Mouse (Mus musculus) regulatory T cell (primary cell): Measurements from ENCODE around the gene Grin1.

ENCODE experiments used
- in situ Hi-C: fragments of 300-600 bp; cut with MboI, MseI; formaldehyde crosslinking; loops from one replicate; pipeline ENCODE4 v1.15.1; 2025; ENCODE audit warnings: high pct_unique_total_duplicates

The Grin1 gene

DNA sequence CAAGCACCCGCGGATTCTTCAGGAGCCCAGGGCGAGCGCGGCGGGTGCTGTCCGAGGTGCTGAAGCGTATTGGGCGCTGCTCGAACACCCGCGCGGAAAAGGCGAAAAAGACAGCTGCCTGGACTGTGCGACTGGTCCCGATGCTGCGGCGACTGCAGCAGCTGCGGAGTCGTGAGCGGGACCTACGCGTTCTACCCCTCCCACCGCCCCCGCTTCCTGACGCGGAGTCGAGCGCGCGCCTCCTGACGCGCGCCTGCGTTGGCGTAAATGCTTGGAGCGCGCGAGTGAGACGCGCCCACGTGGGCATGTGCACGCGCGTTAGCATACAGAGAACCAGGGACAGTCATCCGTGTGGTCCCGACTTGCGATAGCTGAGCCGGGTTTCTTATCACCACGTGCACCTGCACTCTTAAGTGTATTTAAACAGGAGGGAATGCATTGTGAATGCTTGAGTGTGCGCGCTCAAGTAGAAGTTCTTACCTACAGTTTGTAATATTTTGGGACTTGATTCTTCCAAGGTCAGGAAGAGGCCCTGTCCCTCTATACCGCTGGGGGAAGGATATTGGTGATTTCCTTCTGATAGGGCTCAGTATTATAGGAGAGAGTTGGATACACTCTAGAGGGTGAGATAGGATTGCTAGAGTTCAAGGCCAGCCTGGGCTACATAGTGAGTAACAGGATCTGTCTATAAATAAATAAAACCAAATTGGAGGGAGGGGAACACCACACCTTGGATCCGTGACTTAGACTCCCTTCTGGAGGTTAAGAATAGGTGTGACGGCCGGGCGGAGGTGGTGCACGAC lies at the start of gene Grin1:
Gene Grin1 (minus strand): TSS at position 217 of the 803 bp plus-strand sequence.
- in situ Hi-C loops: no loop called here

DNA sequence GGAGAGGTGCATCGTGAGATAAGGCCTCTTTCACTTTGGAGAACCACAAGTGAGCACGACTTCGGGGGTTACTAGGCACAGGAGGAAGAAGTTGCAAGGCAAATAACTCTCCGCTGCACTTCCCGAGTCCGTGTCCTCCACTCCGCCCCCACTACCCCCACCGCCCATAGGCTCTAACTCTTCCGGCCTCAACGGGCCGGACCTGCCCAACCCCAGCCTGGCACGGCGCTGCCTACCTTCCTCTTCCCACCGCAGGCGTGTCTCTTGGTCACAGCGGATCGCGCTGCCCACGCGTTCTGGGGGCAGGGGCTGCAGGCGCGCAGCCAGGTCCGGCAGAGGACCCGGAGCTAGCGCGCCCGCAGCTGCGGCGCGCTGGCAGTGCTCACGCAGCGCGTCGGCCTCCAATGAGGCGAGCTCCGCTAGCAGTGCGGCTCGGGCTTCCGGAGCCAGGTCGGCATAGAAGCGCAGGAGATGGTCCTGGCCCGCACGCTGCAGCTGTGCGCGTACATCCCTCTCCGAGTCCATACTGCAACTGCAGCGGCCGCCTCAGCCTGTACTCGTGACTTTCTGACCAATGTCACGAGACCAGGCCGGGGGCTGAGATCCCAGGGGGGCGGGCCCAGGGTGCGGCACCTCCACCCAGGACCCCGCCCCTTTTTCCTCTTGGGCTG lies 46.2 kb upstream of the Grin1 start, which contains the start of gene Uap1l1:
Gene Uap1l1 (minus strand): TSS at position 592 of the 671 bp plus-strand sequence.
- in situ Hi-C loops: no loop called here

GRCm38 (mm10) chr2:25364761-25365090 lies 45.7 kb upstream of the Grin1 start:
- in situ Hi-C loops: no loop called here

DNA sequence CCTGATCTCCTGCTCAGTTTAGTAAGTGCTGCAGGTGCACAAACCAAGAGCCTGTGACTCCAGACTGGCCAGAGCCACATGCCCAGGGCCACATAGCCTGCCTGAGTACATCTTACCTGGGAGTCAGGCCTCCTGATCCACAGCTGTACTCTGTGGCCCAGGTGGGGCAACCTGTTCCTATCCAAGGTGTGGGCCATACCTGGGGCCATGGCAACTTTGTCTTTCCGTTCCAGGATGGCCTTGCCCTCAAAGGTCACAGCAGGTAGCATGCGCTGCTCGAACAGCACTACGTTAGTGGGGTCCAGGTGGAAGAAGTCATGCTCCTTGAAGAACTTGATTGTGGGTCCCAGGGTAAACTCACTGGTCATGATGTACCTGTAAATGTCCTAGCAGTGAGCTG lies 45.3 kb upstream of the Grin1 start:
- in situ Hi-C loops: no loop called here

- in situ Hi-C loops: no loop called here
Measured at GRCm38 (mm10) chr2:25363478-25364178, 44.6 kb upstream of the Grin1 start.

GRCm38 (mm10) chr2:25359848-25360247 lies 40.9 kb upstream of the Grin1 start:
- in situ Hi-C loops: no loop called here

GRCm38 (mm10) chr2:25356208-25357079 lies 37.5 kb upstream of the Grin1 start, which contains the start of gene Dpp7:
Dpp7 (minus strand) TSS chr2:25356359.
- in situ Hi-C loops: no loop called here

DNA sequence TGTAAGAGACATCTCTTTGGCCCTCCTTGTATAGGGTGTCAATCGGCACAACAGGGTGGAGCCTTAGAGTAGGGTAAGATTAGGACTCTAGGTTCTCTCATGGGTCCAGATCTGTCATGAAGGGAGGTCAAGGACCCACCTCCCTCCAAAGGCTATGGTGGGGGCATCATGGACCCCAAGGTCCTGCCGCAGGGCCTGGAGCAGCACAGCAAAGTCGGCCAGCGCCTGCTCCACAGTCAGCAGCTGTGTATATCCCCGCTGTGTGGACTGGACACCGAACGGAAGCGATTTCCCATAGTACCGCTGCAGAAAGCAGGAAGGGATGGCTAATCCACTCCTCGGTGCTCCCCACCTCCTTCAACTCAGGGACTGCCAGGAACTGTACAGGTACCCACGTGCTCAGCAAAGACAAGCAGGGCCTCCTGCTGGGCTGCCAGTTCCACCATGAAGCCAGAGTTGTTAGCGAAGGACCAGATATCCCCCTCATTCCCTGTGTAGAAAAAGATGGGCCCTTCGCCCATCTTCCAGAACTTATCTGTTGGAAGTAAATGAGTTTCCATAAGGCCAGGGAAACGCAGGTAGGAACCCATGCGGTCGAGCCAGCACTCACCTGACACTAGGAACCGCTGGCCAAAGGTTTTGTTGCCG lies 36.6 kb upstream of the Grin1 start:
- in situ Hi-C loops: no loop called here

GRCm38 (mm10) chr2:25354211-25354610 lies 35.2 kb upstream of the Grin1 start:
- in situ Hi-C loops: no loop called here

GRCm38 (mm10) chr2:25350701-25351100 lies 31.7 kb upstream of the Grin1 start:
- in situ Hi-C loops: no loop called here

GRCm38 (mm10) chr2:25349499-25349898 lies 30.5 kb upstream of the Grin1 start:
- in situ Hi-C loops: no loop called here

DNA sequence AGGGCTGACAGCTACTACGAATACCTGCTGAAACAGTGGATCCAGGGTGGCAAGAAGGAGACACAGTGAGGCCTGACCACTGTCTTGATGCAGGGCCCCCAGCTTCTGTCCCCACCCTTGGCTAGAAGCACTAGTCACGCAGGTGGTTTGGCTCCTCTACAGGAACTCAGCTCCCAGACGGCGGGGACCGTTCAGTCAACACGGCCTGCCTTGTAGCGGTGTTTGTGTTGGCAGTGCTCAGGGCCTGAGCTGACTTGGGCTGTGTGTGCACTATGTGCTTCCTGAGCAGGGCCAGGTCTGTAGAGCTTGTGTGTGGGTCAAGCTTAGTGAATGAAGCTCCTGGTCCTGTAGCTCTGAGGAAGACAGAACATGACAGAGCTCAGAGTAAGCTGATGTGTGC lies 29.2 kb upstream of the Grin1 start:
- in situ Hi-C loops: no loop called here

DNA sequence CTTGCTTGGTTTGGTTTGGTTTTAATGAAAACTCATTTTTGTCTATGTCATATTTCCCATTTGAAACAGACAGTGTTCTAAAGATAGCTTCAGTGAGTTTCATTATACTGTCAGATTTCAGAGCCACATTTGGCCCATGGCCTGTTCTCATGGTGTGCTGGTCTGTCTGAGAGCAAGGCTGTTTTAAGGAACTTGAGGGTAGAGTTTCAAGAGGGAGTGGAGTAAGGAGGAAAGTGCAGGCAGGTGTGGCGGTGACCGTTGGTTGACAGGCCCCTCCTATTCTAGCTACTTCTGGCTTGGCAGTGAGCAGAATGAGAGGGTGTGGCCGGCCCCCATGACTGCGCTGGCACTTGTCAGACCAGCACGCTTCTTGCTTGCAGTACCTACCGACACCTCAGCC lies 19.3 kb upstream of the Grin1 start:
- in situ Hi-C loops: no loop called here

DNA sequence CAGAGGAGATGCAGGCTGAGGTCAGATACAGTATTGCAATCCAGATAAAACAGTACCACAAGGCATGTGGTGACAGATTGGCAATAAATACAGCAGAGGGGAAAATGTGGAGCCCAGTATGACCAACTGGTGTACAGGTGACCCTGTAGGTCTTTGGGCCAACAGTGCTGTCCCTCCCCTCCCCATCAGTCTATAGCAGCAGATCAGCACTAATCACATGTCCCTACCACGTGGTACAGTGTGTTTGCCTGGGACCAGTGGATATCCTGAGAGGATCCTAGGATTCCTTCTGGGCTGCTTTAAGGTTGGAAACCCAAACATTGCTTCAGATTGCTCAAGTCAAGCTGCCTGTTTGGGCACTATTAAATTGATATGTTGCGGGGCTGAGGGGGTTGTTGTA lies 14.6 kb upstream of the Grin1 start:
- in situ Hi-C loops: no loop called here

GRCm38 (mm10) chr2:25332286-25333160 lies 13.5 kb upstream of the Grin1 start, which contains the start of gene Man1b1:
Man1b1 (plus strand) TSS chr2:25332338.
- in situ Hi-C loops: no loop called here

DNA sequence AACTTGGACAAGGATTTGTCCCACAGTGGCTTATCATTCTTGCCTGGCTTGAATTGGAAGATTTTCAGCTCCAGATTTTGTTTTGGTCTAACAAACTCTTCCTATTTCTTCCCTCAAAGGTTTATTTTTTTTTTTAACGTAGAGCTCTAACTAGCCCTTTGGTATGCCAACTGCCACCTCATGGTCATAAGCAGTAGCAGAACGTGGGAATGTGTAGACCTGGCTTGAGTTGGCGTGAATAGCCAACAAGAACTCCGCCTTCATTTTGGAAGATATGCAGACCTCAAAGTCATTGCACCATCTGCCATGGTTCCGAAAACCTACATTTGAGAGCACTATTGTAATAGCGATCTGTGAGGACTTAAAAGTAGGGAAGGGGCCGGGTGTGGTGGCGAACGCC lies 12.5 kb upstream of the Grin1 start:
- in situ Hi-C loops: no loop called here

DNA sequence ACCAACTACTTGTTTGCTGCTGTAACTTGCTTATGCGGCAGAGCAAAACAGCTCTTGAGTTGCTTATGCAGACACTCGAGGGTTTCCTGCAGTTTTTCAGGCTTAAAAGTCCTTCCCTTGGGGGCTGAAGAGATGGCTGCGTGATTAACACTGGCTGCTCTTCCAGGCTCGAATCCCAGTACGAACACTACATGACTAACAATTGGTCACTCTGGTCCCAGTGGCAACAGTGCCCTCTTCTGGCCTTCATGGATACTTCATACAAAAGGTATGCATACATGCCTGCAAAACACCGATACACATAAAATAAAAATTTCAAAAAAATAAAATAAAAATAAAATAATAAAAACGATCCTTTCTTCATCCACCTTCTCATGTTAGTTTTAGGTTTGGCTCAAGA lies 9.5 kb upstream of the Grin1 start:
- in situ Hi-C loops: no loop called here

GRCm38 (mm10) chr2:25326036-25326435 lies 7.0 kb upstream of the Grin1 start:
- in situ Hi-C loops: no loop called here

- in situ Hi-C loops: no loop called here
Measured at GRCm38 (mm10) chr2:25320084-25320483, 1.1 kb upstream of the Grin1 start.
